Mouse (Mus musculus): ENCODE measurements around the gene Fam184a.

Gene Fam184a

DNA sequence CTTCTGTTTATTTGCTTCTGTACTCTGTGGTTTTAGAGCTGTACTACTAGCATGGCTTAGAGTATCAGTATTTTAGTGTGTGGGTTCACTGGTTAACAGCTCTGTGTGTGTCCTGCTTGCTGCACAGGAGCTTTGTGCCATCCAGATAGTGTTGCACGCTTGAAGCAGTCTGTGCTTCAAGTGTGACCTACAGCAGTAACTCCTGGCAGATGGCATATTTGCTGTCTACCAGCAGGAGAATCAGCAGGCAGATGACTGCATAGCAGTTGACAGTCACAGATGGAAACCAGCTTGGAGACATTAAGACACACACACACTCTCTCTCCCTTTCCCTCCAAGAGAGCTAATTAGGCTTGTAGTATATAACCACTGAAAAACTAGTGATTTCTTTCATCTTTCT lies 138.8 kb downstream of the Fam184a start:
- in situ Hi-C loops (cut with MboI; ENCODE audit: unreplicated experiment in 2 of 2), result loop anchor here (10.0 to 25.0 kb wide), 4 partner anchors 237 to 1375 kb away; partner anchors contain the start of genes Cep85l (in 1 of the 2), Dcbld1 (in 1 of the 2) and Nus1 (in 1 of the 2)

DNA sequence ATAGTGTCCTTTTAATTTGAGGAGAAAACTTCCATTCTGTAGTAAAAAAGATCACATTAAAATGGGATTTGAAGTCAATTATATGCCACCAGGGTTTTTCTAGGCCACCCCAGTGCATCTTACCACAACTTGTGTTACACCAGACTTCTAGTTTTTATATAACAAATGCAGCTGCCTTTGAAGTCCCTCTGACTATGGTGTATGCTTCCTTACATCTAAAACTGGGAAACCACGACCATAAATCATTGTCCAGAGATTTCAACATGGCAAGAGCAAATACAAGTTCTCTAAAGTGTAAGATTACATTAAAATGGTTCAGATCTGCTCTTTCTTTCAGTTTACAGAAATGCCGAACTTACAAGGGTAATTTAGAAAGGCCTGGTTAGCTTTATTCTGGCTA lies 142.6 kb downstream of the Fam184a start:
- in situ Hi-C loops (cut with MboI; ENCODE audit: unreplicated experiment in 2 of 2), result loop anchor here (5.0 to 25.0 kb wide), 4 partner anchors 256 to 1371 kb away; partner anchors contain the start of genes Dcbld1 (in 1 of the 2) and Nus1 (in 1 of the 2)

DNA sequence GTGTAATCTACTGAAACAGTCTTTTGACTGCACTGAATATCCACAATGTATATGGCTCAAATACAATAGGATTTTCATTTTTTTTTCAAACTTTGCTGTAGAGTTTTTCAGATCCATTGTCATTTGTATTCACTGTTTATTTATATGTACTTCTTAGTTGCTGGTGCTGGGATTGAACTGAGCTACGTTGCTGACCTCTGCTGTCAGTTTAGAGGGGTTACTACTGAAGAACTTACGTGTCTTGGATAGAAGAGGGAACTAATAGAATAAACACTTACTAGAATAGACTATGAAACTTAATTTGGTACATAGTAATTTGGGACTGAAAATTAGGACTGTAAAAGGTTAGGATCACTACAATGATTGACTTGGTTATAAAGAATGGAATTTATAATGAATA lies 145.6 kb downstream of the Fam184a start:
- in situ Hi-C loops (cut with MboI; ENCODE audit: unreplicated experiment in 2 of 2), result loop anchor here (5.0 to 25.0 kb wide), 4 partner anchors 253 to 1368 kb away; partner anchors contain the start of genes Dcbld1 (in 1 of the 2) and Nus1 (in 1 of the 2)

DNA sequence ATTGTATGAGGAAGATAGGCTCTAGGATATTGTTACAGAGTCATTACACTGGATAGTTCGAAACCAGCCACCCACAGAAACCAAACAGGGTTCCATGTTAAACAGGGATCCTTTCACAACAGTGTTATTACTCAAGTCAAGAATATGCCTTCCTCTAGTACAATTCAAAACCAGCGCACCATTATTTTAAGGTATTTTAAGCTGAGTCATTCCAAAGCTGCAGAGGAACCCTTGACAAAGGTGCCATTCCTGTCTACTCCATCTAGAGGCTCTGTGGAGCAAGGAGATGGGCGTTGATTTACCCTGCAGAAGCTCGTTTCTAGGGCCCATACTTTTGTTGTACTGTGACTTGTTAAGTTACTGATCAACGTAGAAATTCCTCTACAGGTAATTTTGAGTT lies 152.1 kb downstream of the Fam184a start:
- in situ Hi-C loops (cut with MboI; ENCODE audit: unreplicated experiment in 2 of 2), result loop anchor here in 1 of 2 experiments (10.0 kb wide), 2 partner anchors 466 to 1224 kb away; no protein-coding TSS in a partner anchor

DNA sequence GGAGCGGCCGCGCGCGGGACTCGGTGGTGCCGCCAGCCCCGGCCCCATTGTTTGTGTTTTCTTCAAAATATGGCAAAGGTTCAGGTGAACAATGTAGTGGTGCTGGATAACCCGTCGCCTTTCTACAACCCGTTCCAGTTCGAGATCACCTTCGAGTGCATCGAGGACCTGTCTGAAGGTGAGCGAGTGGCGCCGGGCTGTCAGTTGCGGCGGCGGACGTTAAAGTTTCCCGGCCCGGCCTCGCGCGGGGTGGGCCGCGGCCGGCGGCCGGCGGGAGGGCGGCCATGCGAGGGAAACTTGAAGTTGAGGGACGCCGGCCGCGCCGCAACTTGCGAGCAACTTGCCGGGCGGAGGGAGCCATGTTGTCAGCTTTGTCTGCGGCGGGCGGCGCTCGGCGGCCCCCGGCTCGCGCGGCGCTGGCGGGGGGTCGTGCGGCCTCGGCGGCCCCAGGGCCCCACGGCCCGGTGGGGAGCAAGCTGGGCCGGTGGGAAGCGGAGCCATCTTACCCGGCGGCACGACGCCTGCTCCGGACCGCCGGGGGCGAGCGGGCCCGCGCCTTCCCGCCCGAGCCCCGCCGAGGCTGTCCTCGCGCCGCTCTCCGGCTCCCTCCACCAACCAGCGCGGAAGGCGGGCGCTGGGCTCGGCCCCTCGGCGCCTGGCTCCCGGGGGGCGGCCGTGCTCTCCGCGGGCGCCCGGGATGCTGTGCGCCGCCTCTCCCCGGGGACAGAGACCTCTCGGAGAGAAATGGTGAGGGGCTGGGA lies 153.6 kb downstream of the Fam184a start:
- in situ Hi-C loops (cut with MboI; ENCODE audit: unreplicated experiment in 2 of 2), result loop anchor here in 1 of 2 experiments (10.0 kb wide), 2 partner anchors 468 to 1222 kb away; no protein-coding TSS in a partner anchor

DNA sequence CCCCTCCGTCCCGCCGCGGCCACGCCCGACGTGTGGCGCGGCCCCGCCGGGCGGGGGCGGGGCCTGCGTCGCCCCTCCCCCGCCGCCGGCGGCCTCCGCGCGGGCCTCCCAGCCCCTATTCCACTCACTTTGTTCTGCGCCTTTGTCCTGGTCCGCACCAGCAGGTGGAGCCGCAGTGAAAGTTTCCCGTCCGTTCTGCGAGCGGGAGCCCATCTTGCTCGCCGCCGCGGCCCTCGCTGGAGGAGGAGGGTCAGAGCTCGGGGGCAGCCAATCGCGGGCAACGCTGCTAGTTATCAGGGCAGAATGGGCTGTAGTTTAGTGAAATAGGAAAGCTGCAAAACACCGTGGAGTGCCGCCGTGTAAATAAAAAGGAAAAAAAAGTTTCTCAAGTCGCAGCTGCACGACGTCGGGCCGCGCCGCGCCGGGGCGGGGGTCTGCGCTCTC lies 154.2 kb downstream of the Fam184a start, which contains the start of gene Asf1a:
Asf1a (plus strand) TSS at position 81 of the 444 bp plus-strand sequence.
- in situ Hi-C loops (cut with MboI; ENCODE audit: unreplicated experiment in 2 of 2), result loop anchor here in 1 of 2 experiments (10.0 kb wide), 2 partner anchors 468 to 1222 kb away; no protein-coding TSS in a partner anchor

DNA sequence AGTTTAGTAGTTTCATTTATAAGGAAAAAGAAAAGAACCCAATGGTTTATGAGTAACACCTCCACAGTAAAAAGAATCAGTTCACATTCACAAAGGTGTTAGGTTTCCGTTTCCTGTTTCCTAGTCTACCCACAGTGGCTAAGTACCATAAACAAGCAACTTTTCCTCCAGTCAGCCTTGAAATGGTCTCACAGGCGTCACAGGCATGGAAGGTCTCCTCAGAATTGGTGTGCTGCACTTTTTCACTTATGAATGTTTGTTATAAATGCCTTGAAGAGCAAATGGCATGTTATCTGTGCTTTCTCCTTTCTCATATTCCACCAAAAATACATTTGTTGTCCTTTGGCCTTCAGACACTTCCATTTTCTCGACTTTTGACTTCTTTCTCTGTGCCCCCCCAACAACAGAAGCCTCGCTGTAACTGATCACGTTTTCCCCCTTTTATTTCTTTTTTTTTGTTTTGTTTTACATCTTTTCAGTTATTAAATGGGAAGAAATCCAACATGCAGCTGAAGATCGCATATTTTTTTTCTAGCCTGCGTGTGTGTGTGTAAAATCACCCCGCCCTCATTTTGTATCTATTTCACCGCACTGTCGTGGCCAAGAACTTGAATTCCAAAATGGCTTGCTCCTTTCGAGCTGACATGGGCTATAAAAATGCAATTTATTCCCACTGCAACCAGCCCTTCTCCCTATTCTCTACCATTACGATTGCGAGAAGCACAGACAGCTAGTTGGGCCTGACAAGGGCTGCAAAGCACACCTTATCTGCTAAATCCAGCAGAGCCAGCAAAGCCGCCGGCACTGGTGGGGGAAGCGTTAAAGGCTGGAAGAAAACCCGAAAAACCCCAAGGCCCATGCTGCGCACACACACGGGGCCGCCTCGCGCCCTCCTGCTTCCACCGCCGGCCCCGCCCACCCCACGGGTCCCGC lies 154.9 kb downstream of the Fam184a start:
- in situ Hi-C loops (cut with MboI; ENCODE audit: unreplicated experiment in 2 of 2), result loop anchor here in 1 of 2 experiments (10.0 kb wide), 2 partner anchors 469 to 1221 kb away; no protein-coding TSS in a partner anchor

DNA sequence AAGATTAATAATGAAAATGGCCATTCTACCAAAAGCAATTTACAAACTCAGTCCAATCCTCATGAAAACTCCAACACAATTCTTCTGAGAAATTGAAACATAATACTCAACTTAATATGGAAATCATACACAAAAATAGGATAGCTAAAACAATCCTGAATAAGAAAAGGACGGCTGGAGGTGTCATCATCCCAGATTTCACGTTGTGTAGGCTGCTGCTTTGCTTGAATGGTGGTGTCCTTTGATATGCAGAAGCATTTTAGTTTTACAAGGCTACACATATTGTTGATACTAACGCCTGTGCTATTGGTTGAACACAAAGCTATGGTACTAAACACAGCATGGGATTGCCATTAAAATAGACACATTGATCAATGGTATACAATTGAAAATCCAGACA lies 165.1 kb downstream of the Fam184a start:
- in situ Hi-C loops (cut with MboI; ENCODE audit: unreplicated experiment in 2 of 2), result loop anchor here in 1 of 2 experiments (10.0 kb wide), 1 partner anchor 51 kb away; no protein-coding TSS in a partner anchor
